Mouse (Mus musculus): Measurements from ENCODE around the gene Wnt7a. TPM values are rescaled to one million over a fixed set of nuclear protein-coding genes. Genes with fewer than 3 reads are reported as not detected.

Gene Wnt7a
- polyA plus RNA-seq, 1 experiment from 2014 or later = not detected

DNA sequence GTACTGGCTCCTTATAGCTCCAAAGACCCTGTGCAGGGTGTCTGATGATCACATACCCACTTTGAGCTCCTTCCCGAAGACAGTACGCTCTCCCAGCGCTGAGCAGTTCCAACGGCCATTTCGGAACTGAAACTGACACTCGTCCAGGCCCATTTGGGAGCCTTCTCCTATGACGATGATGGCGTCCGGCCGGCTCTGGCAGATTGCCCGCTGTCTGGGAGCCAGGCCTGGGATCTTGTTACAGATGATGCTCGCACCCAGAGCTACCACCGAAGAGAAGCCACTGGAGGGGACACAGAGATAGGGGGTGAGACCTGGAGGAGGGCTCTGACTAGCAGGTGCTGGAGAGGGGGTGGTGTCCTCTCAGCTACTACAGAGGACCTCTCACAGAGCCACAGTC lies 2.5 kb downstream of the Wnt7a start:
- no peaks in the 10 kb centered on the region for H3K36me3 ChIP-seq (ENCODE audit: control insufficient read depth, insufficient read depth, low read length)
- H3K4me1 ChIP-seq (ENCODE audit: control insufficient read depth, insufficient read depth, low read length) = peaks cover 5% of the 10 kb centered on the region; the same call in 1 of the 2 replicates
- H3K27me3 ChIP-seq (ENCODE audit: control insufficient read depth, insufficient read depth, low read length) = peaks cover 50% of the 10 kb centered on the region
- H3K9ac ChIP-seq (replicated peaks; ENCODE audit: low read depth, low read length) = no peak overlapping the region
- no peak for ATAC-seq (ENCODE audit: insufficient number of reproducible peaks, insufficient read depth, low FRiP score, low read depth)
- H3K9me3 ChIP-seq (ENCODE audit: control insufficient read depth, low read depth, low read length) = no peaks in the 10 kb centered on the region
- H3K27ac ChIP-seq (ENCODE audit: low read length) = no peak overlapping the region
- H3K4me2 ChIP-seq (replicated peaks; ENCODE audit: low read depth, low read length) = no peak overlapping the region
- WGBS = 80% methylated on average over 13 of the region's 13 CpGs
- H3K4me3 ChIP-seq (ENCODE audit: low read depth, low read length) = no peak overlapping the region

DNA sequence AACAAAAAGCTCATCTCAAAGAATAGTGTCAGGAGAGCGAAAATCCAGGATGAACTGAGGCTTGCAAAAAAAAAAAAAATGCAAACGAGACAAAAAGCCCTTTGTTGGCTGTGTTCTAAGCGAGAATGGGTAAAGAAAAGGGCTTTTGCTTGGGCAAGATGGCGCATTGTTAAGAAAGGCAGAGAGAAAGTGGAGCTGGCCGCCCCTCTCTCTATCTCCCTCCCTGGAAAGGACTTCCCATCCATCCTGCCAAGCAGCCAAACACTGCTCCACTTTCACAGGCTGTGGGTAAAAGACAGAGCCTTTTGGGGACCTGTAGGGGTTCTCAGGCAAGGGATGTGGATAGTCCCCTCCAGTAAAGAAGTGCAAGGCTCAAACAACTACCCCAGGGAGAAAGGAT lies 9.6 kb downstream of the Wnt7a start:
- 58% methylated on average over 5 of the region's 5 CpGs for WGBS
- Histone ChIP-seq H3K4me2 (replicated peaks; ENCODE audit: low read depth, low read length) (no peak overlapping the region), H3K4me1 (ENCODE audit: control insufficient read depth, insufficient read depth, low read length) (no peaks in the 10 kb centered on the region), H3K4me3 (ENCODE audit: low read depth, low read length) (no peak overlapping the region), H3K36me3 (ENCODE audit: control insufficient read depth, insufficient read depth, low read length) (no peaks in the 10 kb centered on the region), H3K9me3 (ENCODE audit: control insufficient read depth, low read depth, low read length) (no peaks in the 10 kb centered on the region), H3K27ac (ENCODE audit: low read length) (no peak overlapping the region), H3K9ac (replicated peaks; ENCODE audit: low read depth, low read length) (no peak overlapping the region), H3K27me3 (ENCODE audit: control insufficient read depth, insufficient read depth, low read length) (no peaks in the 10 kb centered on the region)
- no peak for ATAC-seq (ENCODE audit: insufficient number of reproducible peaks, insufficient read depth, low FRiP score, low read depth)

GRCm38 (mm10) chr6:91400514-91400913 lies 10.6 kb downstream of the Wnt7a start:
- H3K36me3 ChIP-seq (ENCODE audit: control insufficient read depth, insufficient read depth, low read length) = no peaks in the 10 kb centered on the region
- ATAC-seq (ENCODE audit: insufficient number of reproducible peaks, insufficient read depth, low FRiP score, low read depth) = no peak
- WGBS = 77% methylated on average over 12 of the region's 12 CpGs
- H3K9ac ChIP-seq (replicated peaks; ENCODE audit: low read depth, low read length) = no peak overlapping the region
- no peaks in the 10 kb centered on the region for H3K9me3 ChIP-seq (ENCODE audit: control insufficient read depth, low read depth, low read length)
- H3K4me3 ChIP-seq (ENCODE audit: low read depth, low read length) = no peak overlapping the region
- H3K4me2 ChIP-seq (replicated peaks; ENCODE audit: low read depth, low read length) = no peak overlapping the region
- H3K4me1 ChIP-seq (ENCODE audit: control insufficient read depth, insufficient read depth, low read length) = no peaks in the 10 kb centered on the region
- no peak overlapping the region for H3K27ac ChIP-seq (ENCODE audit: low read length)
- H3K27me3 ChIP-seq (ENCODE audit: control insufficient read depth, insufficient read depth, low read length) = no peaks in the 10 kb centered on the region

DNA sequence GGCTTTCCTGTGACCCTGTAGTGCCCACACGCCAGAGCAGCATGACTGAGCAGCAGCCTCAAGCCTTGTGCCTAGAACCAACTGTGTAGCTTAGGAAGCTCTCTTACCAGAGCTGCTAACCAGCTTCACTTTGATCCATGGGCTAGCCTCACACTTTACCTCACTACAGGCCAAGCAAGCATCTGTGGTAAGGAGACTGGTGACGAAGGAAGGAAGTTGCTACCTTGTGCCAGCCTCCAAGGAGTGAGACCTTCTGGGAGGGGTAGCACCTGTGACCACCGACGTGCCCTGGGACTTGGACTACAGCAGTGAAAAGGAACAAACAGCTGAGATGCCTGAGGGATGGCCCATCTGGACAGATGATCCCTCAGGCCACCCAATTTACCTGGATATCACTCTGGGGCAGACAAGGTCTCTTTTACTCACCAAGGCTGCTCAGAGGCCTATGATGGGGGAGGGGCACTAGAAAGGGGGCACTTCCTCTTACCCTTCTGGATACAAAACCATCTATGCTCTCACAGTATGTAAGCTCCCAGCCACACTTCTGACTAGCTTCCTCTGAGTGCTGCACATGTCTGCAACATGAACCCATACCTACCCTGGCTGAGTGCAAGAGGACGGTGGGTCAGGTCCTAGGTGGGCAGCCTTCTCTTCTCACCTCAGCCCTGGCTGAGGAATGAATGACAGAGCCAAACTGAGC lies 18.5 kb downstream of the Wnt7a start:
- Histone ChIP-seq H3K36me3 (ENCODE audit: control insufficient read depth, insufficient read depth, low read length) (no peaks in the 10 kb centered on the region), H3K4me1 (ENCODE audit: control insufficient read depth, insufficient read depth, low read length) (no peaks in the 10 kb centered on the region), H3K27me3 (ENCODE audit: control insufficient read depth, insufficient read depth, low read length) (no peaks in the 10 kb centered on the region), H3K9ac (replicated peaks; ENCODE audit: low read depth, low read length) (no peak overlapping the region), H3K27ac (ENCODE audit: low read length) (no peak overlapping the region), H3K9me3 (ENCODE audit: control insufficient read depth, low read depth, low read length) (no peaks in the 10 kb centered on the region), H3K4me2 (replicated peaks; ENCODE audit: low read depth, low read length) (no peak overlapping the region), H3K4me3 (ENCODE audit: low read depth, low read length) (no peak overlapping the region)
- no peak for ATAC-seq (ENCODE audit: insufficient number of reproducible peaks, insufficient read depth, low FRiP score, low read depth)
- 84% methylated on average over 5 of the region's 5 CpGs for WGBS

GRCm38 (mm10) chr6:91389141-91389540 lies 22.0 kb downstream of the Wnt7a start:
- Histone ChIP-seq H3K4me1 (ENCODE audit: control insufficient read depth, insufficient read depth, low read length) (no peaks in the 10 kb centered on the region), H3K36me3 (ENCODE audit: control insufficient read depth, insufficient read depth, low read length) (no peaks in the 10 kb centered on the region), H3K4me2 (replicated peaks; ENCODE audit: low read depth, low read length) (no peak overlapping the region), H3K4me3 (ENCODE audit: low read depth, low read length) (no peak overlapping the region), H3K9me3 (ENCODE audit: control insufficient read depth, low read depth, low read length) (no peaks in the 10 kb centered on the region), H3K27me3 (ENCODE audit: control insufficient read depth, insufficient read depth, low read length) (no peaks in the 10 kb centered on the region), H3K27ac (ENCODE audit: low read length) (no peak overlapping the region), H3K9ac (replicated peaks; ENCODE audit: low read depth, low read length) (no peak overlapping the region)
- 57% methylated on average over 4 of the region's 4 CpGs for WGBS
- ATAC-seq (ENCODE audit: insufficient number of reproducible peaks, insufficient read depth, low FRiP score, low read depth) = no peak

DNA sequence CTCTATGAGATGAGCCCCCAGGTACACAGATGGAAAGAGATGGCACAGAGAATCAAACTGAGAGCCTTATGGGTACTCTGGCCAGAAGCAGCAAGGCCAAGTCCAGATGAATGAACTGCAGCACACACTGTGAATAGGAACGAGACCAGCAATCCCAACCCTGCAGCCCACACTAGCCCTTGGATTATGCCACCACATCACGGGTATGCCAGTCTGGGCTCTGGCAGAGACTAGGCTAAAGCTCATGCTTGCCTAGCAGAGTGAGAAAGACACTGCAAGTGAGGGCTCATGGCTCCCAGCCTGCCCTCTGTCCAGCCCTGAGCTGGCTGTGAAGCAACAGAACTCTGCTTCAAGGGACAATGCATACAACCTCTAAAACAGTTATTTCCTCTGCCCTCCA lies 26.7 kb downstream of the Wnt7a start:
- no peak for ATAC-seq (ENCODE audit: insufficient number of reproducible peaks, insufficient read depth, low FRiP score, low read depth)
- Histone ChIP-seq H3K4me3 (ENCODE audit: low read depth, low read length) (no peak overlapping the region), H3K9ac (replicated peaks; ENCODE audit: low read depth, low read length) (no peak overlapping the region), H3K9me3 (ENCODE audit: control insufficient read depth, low read depth, low read length) (no peaks in the 10 kb centered on the region), H3K27ac (ENCODE audit: low read length) (no peak overlapping the region), H3K36me3 (ENCODE audit: control insufficient read depth, insufficient read depth, low read length) (no peaks in the 10 kb centered on the region), H3K27me3 (ENCODE audit: control insufficient read depth, insufficient read depth, low read length) (no peaks in the 10 kb centered on the region), H3K4me2 (replicated peaks; ENCODE audit: low read depth, low read length) (no peak overlapping the region), H3K4me1 (ENCODE audit: control insufficient read depth, insufficient read depth, low read length) (no peaks in the 10 kb centered on the region)
- 83% methylated on average over 2 of the region's 2 CpGs for WGBS

GRCm38 (mm10) chr6:91383871-91384270 lies 27.3 kb downstream of the Wnt7a start:
- no peaks in the 10 kb centered on the region for H3K36me3 ChIP-seq (ENCODE audit: control insufficient read depth, insufficient read depth, low read length)
- H3K9ac ChIP-seq (replicated peaks; ENCODE audit: low read depth, low read length) = no peak overlapping the region
- no peak overlapping the region for H3K4me2 ChIP-seq (replicated peaks; ENCODE audit: low read depth, low read length)
- 73% methylated on average over 2 of the region's 2 CpGs for WGBS
- H3K9me3 ChIP-seq (ENCODE audit: control insufficient read depth, low read depth, low read length) = no peaks in the 10 kb centered on the region
- no peak for ATAC-seq (ENCODE audit: insufficient number of reproducible peaks, insufficient read depth, low FRiP score, low read depth)
- H3K27ac ChIP-seq (ENCODE audit: low read length) = no peak overlapping the region
- no peaks in the 10 kb centered on the region for H3K27me3 ChIP-seq (ENCODE audit: control insufficient read depth, insufficient read depth, low read length)
- H3K4me3 ChIP-seq (ENCODE audit: low read depth, low read length) = no peak overlapping the region
- H3K4me1 ChIP-seq (ENCODE audit: control insufficient read depth, insufficient read depth, low read length) = no peaks in the 10 kb centered on the region

DNA sequence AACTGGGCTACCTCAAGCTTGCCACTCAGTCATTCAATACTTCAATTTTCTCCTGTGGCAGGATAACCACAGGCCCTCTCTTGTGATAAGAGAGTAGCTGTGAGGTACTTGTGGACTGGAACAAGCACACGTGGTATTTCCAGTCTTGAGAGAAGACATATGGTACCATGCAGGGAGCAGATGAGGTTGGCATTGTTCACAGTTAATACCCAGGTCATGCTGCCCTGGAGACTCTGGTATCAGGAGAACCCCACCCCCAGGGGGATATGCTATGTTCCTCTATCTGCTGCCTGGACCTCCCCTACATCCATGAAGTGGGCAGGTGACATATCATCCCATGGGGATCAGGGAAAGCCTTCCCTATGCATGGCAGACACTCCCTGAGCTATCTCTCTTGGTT lies 27.9 kb downstream of the Wnt7a start:
- H3K27ac ChIP-seq (ENCODE audit: low read length) = no peak overlapping the region
- no peak for ATAC-seq (ENCODE audit: insufficient number of reproducible peaks, insufficient read depth, low FRiP score, low read depth)
- H3K9ac ChIP-seq (replicated peaks; ENCODE audit: low read depth, low read length) = no peak overlapping the region
- 76% methylated on average over 1 of the region's 1 CpGs for WGBS
- no peaks in the 10 kb centered on the region for H3K4me1 ChIP-seq (ENCODE audit: control insufficient read depth, insufficient read depth, low read length)
- H3K36me3 ChIP-seq (ENCODE audit: control insufficient read depth, insufficient read depth, low read length) = no peaks in the 10 kb centered on the region
- H3K4me2 ChIP-seq (replicated peaks; ENCODE audit: low read depth, low read length) = no peak overlapping the region
- H3K4me3 ChIP-seq (ENCODE audit: low read depth, low read length) = no peak overlapping the region
- no peaks in the 10 kb centered on the region for H3K9me3 ChIP-seq (ENCODE audit: control insufficient read depth, low read depth, low read length)
- no peaks in the 10 kb centered on the region for H3K27me3 ChIP-seq (ENCODE audit: control insufficient read depth, insufficient read depth, low read length)

DNA sequence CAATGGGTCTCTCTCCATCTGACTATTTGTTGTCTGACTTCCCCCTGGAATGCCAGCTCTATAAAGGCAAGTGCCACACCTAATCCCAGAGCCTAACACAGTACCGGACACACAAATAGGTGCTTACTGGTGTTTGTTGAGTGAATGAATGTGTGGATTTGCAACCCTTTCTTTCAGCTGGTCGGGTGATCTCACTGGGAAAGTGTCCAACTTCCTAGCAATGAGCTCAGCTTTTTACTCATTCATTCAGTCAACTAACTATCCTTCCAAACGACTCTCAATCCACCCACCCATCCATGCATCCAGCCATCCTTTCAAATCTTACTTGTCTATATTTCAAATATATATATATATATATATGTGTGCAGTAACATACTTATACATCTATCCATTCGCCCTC lies 31.3 kb downstream of the Wnt7a start:
- Histone ChIP-seq H3K36me3 (ENCODE audit: control insufficient read depth, insufficient read depth, low read length) (no peaks in the 10 kb centered on the region), H3K9ac (replicated peaks; ENCODE audit: low read depth, low read length) (no peak overlapping the region), H3K27ac (ENCODE audit: low read length) (no peak overlapping the region), H3K9me3 (ENCODE audit: control insufficient read depth, low read depth, low read length) (no peaks in the 10 kb centered on the region), H3K4me2 (replicated peaks; ENCODE audit: low read depth, low read length) (no peak overlapping the region), H3K4me3 (ENCODE audit: low read depth, low read length) (no peak overlapping the region), H3K4me1 (ENCODE audit: control insufficient read depth, insufficient read depth, low read length) (no peaks in the 10 kb centered on the region), H3K27me3 (ENCODE audit: control insufficient read depth, insufficient read depth, low read length) (no peaks in the 10 kb centered on the region)
- ATAC-seq (ENCODE audit: insufficient number of reproducible peaks, insufficient read depth, low FRiP score, low read depth) = no peak
- WGBS = 74% methylated on average over 4 of the region's 4 CpGs
